Mouse (Mus musculus): ENCODE results near the gene Slf2. TPM values are rescaled to one million over a fixed set of nuclear protein-coding genes. Genes with fewer than 3 reads are reported as not detected.

Slf2 gene
- polyA plus RNA-seq, 1 experiment from 2014 or later, result 54.1 TPM

- no peak overlapping the region for H3K4me2 ChIP-seq (ENCODE audit: low read length)
- no peak overlapping the region for H3K4me3 ChIP-seq (ENCODE audit: low read depth, low read length)
- no peak overlapping the region for H3K9ac ChIP-seq (ENCODE audit: low read length)
- H3K36me3 ChIP-seq (ENCODE audit: control insufficient read depth, insufficient read depth, low read length), result no peaks in the 10 kb centered on the region
- ATAC-seq (replicated peaks; ENCODE audit: low FRiP score, low TSS enrichment, low read depth), result no peak
- peak overlapping the region; percentile 20; the same call in 1 of the 2 replicates for H3K27ac ChIP-seq (ENCODE audit: low read depth)
- WGBS, result 48% methylated on average over 1 of the region's 1 CpGs
- no peaks in the 10 kb centered on the region for H3K9me3 ChIP-seq (ENCODE audit: control insufficient read depth, low read length)
- DNase-seq (ENCODE audit: low spot score), result no peak
- peaks cover 4% of the 10 kb centered on the region; the same call in 1 of the 2 replicates for H3K4me1 ChIP-seq (replicated peaks; ENCODE audit: control insufficient read depth, insufficient read depth, low read length)
- no peaks in the 10 kb centered on the region for H3K27me3 ChIP-seq (replicated peaks; ENCODE audit: control insufficient read depth, insufficient read depth, low read length)
Measured at GRCm38 (mm10) chr19:44921466-44922139, 9.3 kb upstream of the Slf2 start.

GRCm38 (mm10) chr19:44922521-44922920 is 8.4 kb upstream of the Slf2 start:
- ATAC-seq (replicated peaks; ENCODE audit: low FRiP score, low TSS enrichment, low read depth), result no peak
- WGBS, result 74% methylated on average over 2 of the region's 2 CpGs

GRCm38 (mm10) chr19:44924699-44925098 is 6.3 kb upstream of the Slf2 start:
- Histone ChIP-seq H3K9me3 (ENCODE audit: control insufficient read depth, low read length) (no peaks in the 10 kb centered on the region), H3K4me1 (replicated peaks; ENCODE audit: control insufficient read depth, insufficient read depth, low read length) (peaks cover 30% of the 10 kb centered on the region), H3K4me3 (ENCODE audit: low read depth, low read length) (no peak overlapping the region), H3K4me2 (ENCODE audit: low read length) (no peak overlapping the region), H3K9ac (ENCODE audit: low read length) (no peak overlapping the region), H3K27ac (ENCODE audit: low read depth) (no peak overlapping the region), H3K27me3 (replicated peaks; ENCODE audit: control insufficient read depth, insufficient read depth, low read length) (no peaks in the 10 kb centered on the region), H3K36me3 (ENCODE audit: control insufficient read depth, insufficient read depth, low read length) (no peaks in the 10 kb centered on the region)
- ATAC-seq (replicated peaks; ENCODE audit: low FRiP score, low TSS enrichment, low read depth) (no peak), DNase-seq (ENCODE audit: low spot score) (no peak)
- WGBS, result 33% methylated on average over 5 of the region's 5 CpGs

More at GRCm38 (mm10) chr19:44922521-44922920, 8.4 kb upstream of the Slf2 start:
- no peak overlapping the region for H3K9ac ChIP-seq (ENCODE audit: low read length)
- no peaks in the 10 kb centered on the region for H3K27me3 ChIP-seq (replicated peaks; ENCODE audit: control insufficient read depth, insufficient read depth, low read length)
- no peak for DNase-seq (ENCODE audit: low spot score)
- H3K4me3 ChIP-seq (ENCODE audit: low read depth, low read length), result no peak overlapping the region
- no peaks in the 10 kb centered on the region for H3K9me3 ChIP-seq (ENCODE audit: control insufficient read depth, low read length)
- 0 out of 2 replicates have a peak overlapping the region, but pooled peaks have one; percentile 20 for H3K27ac ChIP-seq (ENCODE audit: low read depth)
- H3K4me2 ChIP-seq (ENCODE audit: low read length), result no peak overlapping the region
- no peaks in the 10 kb centered on the region for H3K36me3 ChIP-seq (ENCODE audit: control insufficient read depth, insufficient read depth, low read length)
- H3K4me1 ChIP-seq (replicated peaks; ENCODE audit: control insufficient read depth, insufficient read depth, low read length), result peaks cover 8% of the 10 kb centered on the region

- no peak for ATAC-seq (replicated peaks; ENCODE audit: low FRiP score, low TSS enrichment, low read depth)
- Histone ChIP-seq H3K4me2 (ENCODE audit: low read length) (no peak overlapping the region), H3K9ac (ENCODE audit: low read length) (no peak overlapping the region), H3K4me3 (ENCODE audit: low read depth, low read length) (no peak overlapping the region), H3K4me1 (replicated peaks; ENCODE audit: control insufficient read depth, insufficient read depth, low read length) (peaks cover 36% of the 10 kb centered on the region), H3K9me3 (ENCODE audit: control insufficient read depth, low read length) (no peaks in the 10 kb centered on the region), H3K36me3 (ENCODE audit: control insufficient read depth, insufficient read depth, low read length) (no peaks in the 10 kb centered on the region), H3K27ac (ENCODE audit: low read depth) (peak overlapping the region; percentile 29; the same call in 1 of the 2 replicates), H3K27me3 (replicated peaks; ENCODE audit: control insufficient read depth, insufficient read depth, low read length) (no peaks in the 10 kb centered on the region)
- WGBS, result 53% methylated on average over 6 of the region's 6 CpGs
- no peak for DNase-seq (ENCODE audit: low spot score)
Measured at GRCm38 (mm10) chr19:44926781-44927180, 4.2 kb upstream of the Slf2 start.

GRCm38 (mm10) chr19:44927250-44927649 is 3.7 kb upstream of the Slf2 start:
- H3K9ac ChIP-seq (ENCODE audit: low read length), result no peak overlapping the region
- peak overlapping the region; percentile 85 for H3K27ac ChIP-seq (ENCODE audit: low read depth)
- H3K4me2 ChIP-seq (ENCODE audit: low read length), result no peak overlapping the region
- no peaks in the 10 kb centered on the region for H3K36me3 ChIP-seq (ENCODE audit: control insufficient read depth, insufficient read depth, low read length)
- peaks cover 38% of the 10 kb centered on the region for H3K4me1 ChIP-seq (replicated peaks; ENCODE audit: control insufficient read depth, insufficient read depth, low read length)
- no peaks in the 10 kb centered on the region for H3K27me3 ChIP-seq (replicated peaks; ENCODE audit: control insufficient read depth, insufficient read depth, low read length)
- WGBS, result 21% methylated on average over 1 of the region's 1 CpGs
- DNase-seq (ENCODE audit: low spot score) (no peak), ATAC-seq (replicated peaks; ENCODE audit: low FRiP score, low TSS enrichment, low read depth) (no peak)
- H3K4me3 ChIP-seq (ENCODE audit: low read depth, low read length), result no peak overlapping the region
- no peaks in the 10 kb centered on the region for H3K9me3 ChIP-seq (ENCODE audit: control insufficient read depth, low read length)

- H3K27me3 ChIP-seq (replicated peaks; ENCODE audit: control insufficient read depth, insufficient read depth, low read length), result no peaks in the 10 kb centered on the region
- 41% methylated on average over 8 of the region's 8 CpGs for WGBS
- 0 out of 2 replicates have a peak overlapping the region, but pooled peaks have one; percentile 15 for H3K4me2 ChIP-seq (ENCODE audit: low read length)
- H3K27ac ChIP-seq (ENCODE audit: low read depth), result peak overlapping the region; percentile 85
- DNase-seq (ENCODE audit: low spot score) (no peak), ATAC-seq (replicated peaks; ENCODE audit: low FRiP score, low TSS enrichment, low read depth) (no peak)
- no peaks in the 10 kb centered on the region for H3K36me3 ChIP-seq (ENCODE audit: control insufficient read depth, insufficient read depth, low read length)
- no peaks in the 10 kb centered on the region for H3K9me3 ChIP-seq (ENCODE audit: control insufficient read depth, low read length)
- peaks cover 44% of the 10 kb centered on the region for H3K4me1 ChIP-seq (replicated peaks; ENCODE audit: control insufficient read depth, insufficient read depth, low read length)
- H3K9ac ChIP-seq (ENCODE audit: low read length), result 0 out of 2 replicates have a peak overlapping the region, but pooled peaks have one; percentile 1
- H3K4me3 ChIP-seq (ENCODE audit: low read depth, low read length), result no peak overlapping the region
Measured at GRCm38 (mm10) chr19:44928185-44928584, 2.8 kb upstream of the Slf2 start.

GRCm38 (mm10) chr19:44929251-44929650 is 1.7 kb upstream of the Slf2 start:
- Histone ChIP-seq H3K27ac (ENCODE audit: low read depth) (peak overlapping the region; percentile 85), H3K4me3 (ENCODE audit: low read depth, low read length) (no peak overlapping the region), H3K9me3 (ENCODE audit: control insufficient read depth, low read length) (no peaks in the 10 kb centered on the region), H3K27me3 (replicated peaks; ENCODE audit: control insufficient read depth, insufficient read depth, low read length) (no peaks in the 10 kb centered on the region), H3K36me3 (ENCODE audit: control insufficient read depth, insufficient read depth, low read length) (0 out of 2 replicates have a peak, but pooled peaks cover 5% of the 10 kb centered on the region), H3K4me2 (ENCODE audit: low read length) (no peak overlapping the region), H3K9ac (ENCODE audit: low read length) (no peak overlapping the region), H3K4me1 (replicated peaks; ENCODE audit: control insufficient read depth, insufficient read depth, low read length) (peaks cover 47% of the 10 kb centered on the region)
- ATAC-seq (replicated peaks; ENCODE audit: low FRiP score, low TSS enrichment, low read depth), result no peak
- DNase-seq (ENCODE audit: low spot score), result no peak
- WGBS, result 15% methylated on average over 3 of the region's 3 CpGs

- Histone ChIP-seq H3K4me3 (ENCODE audit: low read depth, low read length) (no peak overlapping the region), H3K4me2 (ENCODE audit: low read length) (peak overlapping the region; percentile 86; the same call in 1 of the 2 replicates), H3K4me1 (replicated peaks; ENCODE audit: control insufficient read depth, insufficient read depth, low read length) (peaks cover 47% of the 10 kb centered on the region), H3K9ac (ENCODE audit: low read length) (no peak overlapping the region), H3K36me3 (ENCODE audit: control insufficient read depth, insufficient read depth, low read length) (0 out of 2 replicates have a peak, but pooled peaks cover 6% of the 10 kb centered on the region), H3K27ac (ENCODE audit: low read depth) (peak overlapping the region; percentile 85; the same call in 1 of the 2 replicates), H3K27me3 (replicated peaks; ENCODE audit: control insufficient read depth, insufficient read depth, low read length) (no peaks in the 10 kb centered on the region), H3K9me3 (ENCODE audit: control insufficient read depth, low read length) (no peaks in the 10 kb centered on the region)
- 37% methylated on average over 10 of the region's 10 CpGs for WGBS
- no peak for DNase-seq (ENCODE audit: low spot score)
- no peak for ATAC-seq (replicated peaks; ENCODE audit: low FRiP score, low TSS enrichment, low read depth)
Measured at GRCm38 (mm10) chr19:44929663-44930062, 1.3 kb upstream of the Slf2 start.

- ATAC-seq (replicated peaks; ENCODE audit: low FRiP score, low TSS enrichment, low read depth), result no peak
Measured at GRCm38 (mm10) chr19:44930122-44930521, 829 bp upstream of the Slf2 start.

More at GRCm38 (mm10) chr19:44930122-44930521, 829 bp upstream of the Slf2 start:
- Histone ChIP-seq H3K4me1 (replicated peaks; ENCODE audit: control insufficient read depth, insufficient read depth, low read length) (peaks cover 47% of the 10 kb centered on the region), H3K4me2 (ENCODE audit: low read length) (peak overlapping the region; percentile 86), H3K27me3 (replicated peaks; ENCODE audit: control insufficient read depth, insufficient read depth, low read length) (no peaks in the 10 kb centered on the region), H3K9me3 (ENCODE audit: control insufficient read depth, low read length) (no peaks in the 10 kb centered on the region), H3K4me3 (ENCODE audit: low read depth, low read length) (peak overlapping the region; percentile 94), H3K27ac (ENCODE audit: low read depth) (peak overlapping the region; percentile 85), H3K36me3 (ENCODE audit: control insufficient read depth, insufficient read depth, low read length) (peaks cover 11% of the 10 kb centered on the region), H3K9ac (ENCODE audit: low read length) (peak overlapping the region; percentile 51)
- WGBS, result 35% methylated on average over 2 of the region's 2 CpGs
- no peak for DNase-seq (ENCODE audit: low spot score)
